Mouse (Mus musculus): ENCODE measurements at regions not wholly inside any gene's neighbourhood (a gene's known extent, or its start where the extent isn't known, plus 50 kb on each side); places are given as distances from the start of the nearest gene placed in this dataset.

- in situ Hi-C loops (cut with MboI; ENCODE audit: unreplicated experiment in 2 of 2), result loop anchor here in 1 of 2 experiments (25.0 kb wide), 1 partner anchor 107 kb away; no protein-coding TSS in a partner anchor
Measured at GRCm38 (mm10) chrX:66469442-66470311, 165.7 kb upstream of the 4930447F04Rik start.

GRCm38 (mm10) chrX:66464985-66465384, 161.0 kb upstream of the 4930447F04Rik start:
- in situ Hi-C loops (cut with MboI; ENCODE audit: unreplicated experiment in 2 of 2), result loop anchor here in 1 of 2 experiments (25.0 kb wide), 1 partner anchor 103 kb away; no protein-coding TSS in a partner anchor

GRCm38 (mm10) chrX:66461459-66462001, 157.5 kb upstream of the 4930447F04Rik start:
- in situ Hi-C loops (cut with MboI; ENCODE audit: unreplicated experiment in 2 of 2), result loop anchor here in 1 of 2 experiments (25.0 kb wide), 1 partner anchor 99 kb away; no protein-coding TSS in a partner anchor

All from v-Abl transformed pro-B cells (cell line).